Mouse (Mus musculus) MEL (cell line): ENCODE measurements around the gene Kif19a.

Source experiments
- BHLHE40 ChIP-seq: IDR thresholded peaks from 2 replicates; pipeline ENCODE4 v1.6.1; 2012; ENCODE audit warnings: low read depth, mild to moderate bottlenecking, inconsistent platforms, low read length, improper control_type of control experiment, borderline replicate concordance
- CTCF ChIP-seq, 3 experiments: IDR thresholded peaks in 2 of 3; conservative IDR thresholded peaks in 1 of 3; 2 replicates each; pipeline ENCODE4 v1.5.1; 2011 to 2012; ENCODE audit warnings: low read length in 3 of 3, low read depth in 2 of 3, mild to moderate bottlenecking in 2 of 3, improper control_type of control experiment in 1 of 3, inconsistent platforms in 1 of 3, mixed read lengths in 1 of 3, moderate library complexity in 1 of 3; ENCODE audit not compliant: control insufficient read depth in 1 of 3, insufficient read depth in 1 of 3, poor library complexity in 1 of 3, severe bottlenecking in 1 of 3
- E2F4 ChIP-seq: IDR thresholded peaks from 2 replicates; pipeline ENCODE4 v1.6.1; 2011; ENCODE audit warnings: low read depth, low read length, improper control_type of control experiment, borderline replicate concordance
- ELF1 ChIP-seq: IDR thresholded peaks from 2 replicates; pipeline ENCODE4 v1.6.1; 2014; ENCODE audit warnings: low read depth, mild to moderate bottlenecking, inconsistent platforms, low read length, improper control_type of control experiment, moderate library complexity
- GABPA ChIP-seq: IDR thresholded peaks from 2 replicates; pipeline ENCODE4 v1.6.1; 2012; ENCODE audit warnings: low read depth, mild to moderate bottlenecking, inconsistent platforms, low read length, improper control_type of control experiment, moderate library complexity
- GATA1 ChIP-seq: IDR thresholded peaks from 2 replicates; pipeline ENCODE4 v1.6.1; 2011; ENCODE audit warnings: low read depth, low read length, improper control_type of control experiment
- JUND ChIP-seq: IDR thresholded peaks from 2 replicates; pipeline ENCODE4 v1.6.1; 2011; ENCODE audit warnings: low read depth, mild to moderate bottlenecking, improper control_type of control experiment, low read length
- MYB ChIP-seq: IDR thresholded peaks from 2 replicates; pipeline ENCODE4 v1.6.1; 2011; ENCODE audit warnings: mild to moderate bottlenecking, low read depth, low read length, improper control_type of control experiment
- NELFE ChIP-seq: IDR thresholded peaks from 2 replicates; pipeline ENCODE4 v1.6.1; 2011; ENCODE audit warnings: low read depth, low read length, improper control_type of control experiment
- POLR2A ChIP-seq, 2 experiments: IDR thresholded peaks; 2 replicates each; pipeline ENCODE4 v1.6.1; 2011 to 2012; ENCODE audit warnings: low read length in 2 of 2, mild to moderate bottlenecking in 2 of 2, control low read depth in 1 of 2, improper control_type of control experiment in 1 of 2, low read depth in 1 of 2, moderate library complexity in 1 of 2; ENCODE audit not compliant: control insufficient read depth in 1 of 2, insufficient read depth in 1 of 2, poor library complexity in 1 of 2
- POLR2AphosphoS5 ChIP-seq: IDR thresholded peaks from 2 replicates; pipeline ENCODE4 v1.6.1; 2012; ENCODE audit warnings: low read depth, borderline replicate concordance, mild to moderate bottlenecking, inconsistent platforms, low read length, moderate library complexity, mixed read lengths
- SMC3 ChIP-seq: IDR thresholded peaks from 2 replicates; pipeline ENCODE4 v1.6.1; 2011; ENCODE audit warnings: low read depth, low read length, improper control_type of control experiment
- TCF12 ChIP-seq: IDR thresholded peaks from 2 replicates; pipeline ENCODE4 v1.6.1; 2014; ENCODE audit warnings: low read depth, mild to moderate bottlenecking, inconsistent platforms, low read length, improper control_type of control experiment, moderate library complexity

GRCm38 (mm10) chr11:114795231-114795746 lies 30.1 kb downstream of the Kif19a start:
- TF ChIP-seq BHLHE40 (no peak), TCF12 (no peak), CTCF (IDR thresholded peaks at IDR 0.05 in 2 of 3, conservative IDR thresholded peaks at IDR 0.05 in 1 of 3; ENCODE audit: control insufficient read depth in 1 of 3, insufficient read depth in 1 of 3, low read depth in 2 of 3, low read length in 3 of 3, poor library complexity in 1 of 3, severe bottlenecking in 1 of 3) (no peak), POLR2A (IDR thresholded peaks at IDR 0.05; ENCODE audit: control insufficient read depth in 1 of 2, insufficient read depth in 1 of 2, low read depth in 1 of 2, low read length in 2 of 2, poor library complexity in 1 of 2) (no peak), GABPA (no peak), NELFE (no peak), GATA1 (no peak), JUND (no peak), SMC3 (no peak), E2F4 (no peak), POLR2AphosphoS5 (no peak), MYB (no peak), ELF1 (no peak)
